Mouse (Mus musculus) heart, embryonic 10.5 days (tissue): Measurements from ENCODE around the gene Arid1b. TPM values are rescaled to one million over a fixed set of nuclear protein-coding genes. Genes with fewer than 3 reads are reported as not detected.
"Not testable (repeated sequence)": the region's sequence is repeated elsewhere in the genome, so short reads cannot be mapped to it uniquely, and the experiment has no call there.

Experiments
- DNase-seq: peaks from one replicate; pipeline ENCODE4 v3.0.0-alpha.2; 2017; ENCODE audit warnings: low spot score
- H3K27ac ChIP-seq: fragments of 300-500 bp; sonication (generic); 2 replicates; pipeline ENCODE4 v1.5.1; 2016; ENCODE audit warnings: mild to moderate bottlenecking
- H3K27me3 ChIP-seq: fragments of 300-500 bp; sonication (generic); 2 replicates; pipeline ENCODE4 v1.6.1; 2016; ENCODE audit warnings: mild to moderate bottlenecking; ENCODE audit not compliant: poor library complexity, insufficient read depth, severe bottlenecking
- H3K36me3 ChIP-seq: fragments of 300-500 bp; sonication (generic); 2 replicates; pipeline ENCODE4 v1.6.1; 2016; ENCODE audit warnings: mild to moderate bottlenecking, moderate library complexity
- H3K4me1 ChIP-seq: fragments of 300-500 bp; sonication (generic); 2 replicates; pipeline ENCODE4 v1.6.1; 2016; ENCODE audit warnings: mild to moderate bottlenecking
- H3K4me3 ChIP-seq: fragments of 300-500 bp; sonication (generic); 2 replicates; pipeline ENCODE4 v1.5.1; 2016; ENCODE audit warnings: mild to moderate bottlenecking, moderate library complexity
- H3K9me3 ChIP-seq: fragments of 300-500 bp; sonication (generic); 2 replicates; pipeline ENCODE4 v1.6.1; 2016; ENCODE audit warnings: mild to moderate bottlenecking, moderate library complexity
- WGBS: fragments of 180-500 bp; shearing (Covaris S2); methylation state at CpG from one replicate; pipeline ENCODE4 v1.1.7; 2016; 5-methylcytosine and 5-hydroxymethylcytosine counted together
- polyA plus RNA-seq: library from polyadenylated mRNA; unstranded; fragments of >200 nt; fragmentation: Nextera tagmentation; extraction: Ambion mirVana; gene quantifications from 2 replicates; pipeline ENCODE4 v1.2.1, GENCODE M21; 2016

Arid1b gene
- polyA plus RNA-seq, 1 experiment from 2014 or later, result 8.4 TPM

DNA sequence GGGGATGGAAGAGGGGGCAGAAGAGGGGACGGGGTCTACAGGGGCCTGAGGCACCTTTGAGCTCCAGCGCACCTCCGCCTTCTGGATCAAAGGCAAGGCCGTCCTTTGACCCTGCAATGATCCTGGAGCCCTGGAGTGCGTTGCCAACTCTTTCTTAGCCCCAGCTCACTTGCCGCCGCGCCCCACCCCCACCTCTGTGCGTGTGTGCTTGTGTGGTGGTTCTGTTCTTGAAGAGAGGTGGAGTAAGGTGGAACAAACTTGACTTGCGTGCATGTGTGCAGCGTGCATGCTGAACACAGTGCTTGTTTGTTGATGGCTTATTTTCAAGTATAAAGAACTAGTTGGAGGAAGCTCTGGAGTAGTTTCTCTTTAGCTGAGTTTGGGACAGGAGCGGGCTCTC lies 95.4 kb downstream of the Arid1b start:
- no peak for DNase-seq
- H3K9me3 ChIP-seq, result no peaks in the 10 kb centered on the region
- 16% methylated on average over 12 of the region's 12 CpGs for WGBS

GRCm38 (mm10) chr17:5091490-5091889 lies 97.4 kb downstream of the Arid1b start:
- Histone ChIP-seq H3K9me3 (no peaks in the 10 kb centered on the region), H3K4me1 (peaks cover 30% of the 10 kb centered on the region), H3K27me3 (peaks cover 49% of the 10 kb centered on the region), H3K4me3 (no peak overlapping the region), H3K36me3 (peaks cover 4% of the 10 kb centered on the region), H3K27ac (no peak overlapping the region; the same call in 1 of the 2 replicates)
- WGBS, result 85% methylated on average over 16 of the region's 16 CpGs
- DNase-seq, result no peak

More for the DNA sequence above, 95.4 kb downstream of the Arid1b start:
- Histone ChIP-seq H3K4me3 (peak overlapping the region; percentile 31), H3K27me3 (peaks cover 29% of the 10 kb centered on the region), H3K27ac (peak overlapping the region; percentile 36; the same call in 1 of the 2 replicates), H3K36me3 (peaks cover 4% of the 10 kb centered on the region), H3K4me1 (peaks cover 50% of the 10 kb centered on the region)

DNA sequence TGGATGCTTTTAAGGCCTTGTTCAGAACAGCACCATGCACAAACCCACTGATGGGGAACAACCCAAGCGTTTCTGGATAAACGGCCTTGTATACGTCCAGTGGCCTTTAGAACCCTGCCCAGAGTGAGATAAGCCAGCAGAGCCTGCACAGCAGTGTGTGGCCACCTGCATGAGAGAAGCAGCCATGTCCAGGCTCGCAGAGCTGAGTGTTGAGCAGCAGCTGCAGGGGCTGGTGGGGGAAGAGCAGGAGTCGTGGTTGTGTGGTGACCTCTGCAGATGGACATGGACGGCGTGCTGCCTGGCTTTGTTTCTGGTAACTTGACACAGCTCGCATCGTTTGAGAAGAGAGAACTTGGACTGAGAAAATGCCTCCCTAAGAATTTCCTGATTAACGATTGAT lies 97.8 kb downstream of the Arid1b start:
- H3K27me3 ChIP-seq, result peaks cover 53% of the 10 kb centered on the region
- 72% methylated on average over 10 of the region's 10 CpGs for WGBS
- DNase-seq, result no peak
- peaks cover 4% of the 10 kb centered on the region for H3K36me3 ChIP-seq
- no peak overlapping the region for H3K4me3 ChIP-seq
- no peak overlapping the region; the same call in 1 of the 2 replicates for H3K27ac ChIP-seq
- no peaks in the 10 kb centered on the region for H3K9me3 ChIP-seq
- peaks cover 29% of the 10 kb centered on the region for H3K4me1 ChIP-seq

DNA sequence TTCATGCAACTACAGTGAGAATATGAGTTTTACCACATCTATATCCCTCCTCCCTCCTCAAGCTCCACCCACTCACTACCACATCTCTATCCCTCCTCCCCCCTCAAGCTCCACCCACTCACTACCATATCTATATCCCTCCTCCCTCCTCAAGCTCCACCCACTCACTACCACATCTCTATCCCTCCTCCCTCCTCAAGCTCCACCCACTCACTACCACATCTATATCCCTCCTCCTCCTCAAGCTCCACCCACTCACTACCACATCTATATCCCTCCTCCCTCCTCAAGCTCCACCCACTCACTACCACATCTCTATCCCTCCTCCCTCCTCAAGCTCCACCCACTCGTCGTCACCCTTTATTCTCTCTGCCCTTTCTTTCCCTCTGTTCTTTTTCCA lies 99.2 kb downstream of the Arid1b start:
- Histone ChIP-seq H3K4me1 (peaks cover 42% of the 10 kb centered on the region), H3K27me3 (peaks cover 66% of the 10 kb centered on the region)
- not testable (repeated sequence) for H3K36me3 ChIP-seq, DNase-seq, H3K9me3 ChIP-seq, H3K4me3 ChIP-seq, H3K27ac ChIP-seq
- WGBS, result 64% methylated on average over 2 of the region's 2 CpGs

DNA sequence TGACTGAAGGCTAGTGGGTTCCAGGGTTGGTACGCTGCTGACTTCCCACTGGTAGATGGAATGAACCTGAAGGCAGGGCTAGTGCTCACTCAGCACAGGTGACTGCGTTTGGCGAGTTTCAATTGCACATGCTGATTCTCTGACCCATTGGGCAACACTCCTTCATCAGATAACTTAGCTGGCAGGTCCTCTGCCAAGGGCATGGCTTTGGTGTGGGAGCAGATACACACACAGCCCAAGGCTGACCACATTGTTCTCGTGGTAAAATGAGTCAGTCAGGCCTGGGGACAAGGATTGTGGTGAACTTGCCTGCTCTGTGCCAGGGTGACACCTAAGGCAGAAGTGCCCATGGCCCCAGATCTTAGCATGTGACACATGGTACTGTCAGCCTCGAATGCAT lies 100.5 kb downstream of the Arid1b start:
- no peak overlapping the region for H3K27ac ChIP-seq
- H3K36me3 ChIP-seq, result peaks cover 4% of the 10 kb centered on the region
- H3K4me1 ChIP-seq, result peaks cover 50% of the 10 kb centered on the region
- no peak for DNase-seq
- H3K27me3 ChIP-seq, result peaks cover 66% of the 10 kb centered on the region
- 85% methylated on average over 5 of the region's 5 CpGs for WGBS
- H3K4me3 ChIP-seq, result no peak overlapping the region
- H3K9me3 ChIP-seq, result no peaks in the 10 kb centered on the region

DNA sequence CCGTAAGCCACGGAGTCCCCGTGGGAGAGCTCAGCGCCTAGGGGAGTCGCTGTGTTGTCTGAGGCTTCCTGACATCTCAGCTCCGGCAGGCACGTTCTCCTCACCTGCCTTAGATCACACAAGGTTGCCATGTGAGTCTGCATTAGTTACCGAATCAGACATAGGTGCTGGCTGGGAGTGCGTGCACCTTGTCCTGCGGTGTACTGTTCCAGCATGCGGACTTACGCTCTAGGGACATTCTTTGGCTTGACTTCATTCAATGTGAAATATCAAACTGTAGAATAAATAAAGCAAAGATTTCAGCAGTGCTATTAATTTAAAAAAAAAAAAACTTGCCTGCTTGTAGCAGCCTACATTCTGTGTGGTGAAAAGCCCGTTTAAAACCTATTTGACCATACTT lies 101.6 kb downstream of the Arid1b start:
- 89% methylated on average over 13 of the region's 13 CpGs for WGBS
- peaks cover 4% of the 10 kb centered on the region for H3K36me3 ChIP-seq
- H3K4me1 ChIP-seq, result peaks cover 56% of the 10 kb centered on the region

DNA sequence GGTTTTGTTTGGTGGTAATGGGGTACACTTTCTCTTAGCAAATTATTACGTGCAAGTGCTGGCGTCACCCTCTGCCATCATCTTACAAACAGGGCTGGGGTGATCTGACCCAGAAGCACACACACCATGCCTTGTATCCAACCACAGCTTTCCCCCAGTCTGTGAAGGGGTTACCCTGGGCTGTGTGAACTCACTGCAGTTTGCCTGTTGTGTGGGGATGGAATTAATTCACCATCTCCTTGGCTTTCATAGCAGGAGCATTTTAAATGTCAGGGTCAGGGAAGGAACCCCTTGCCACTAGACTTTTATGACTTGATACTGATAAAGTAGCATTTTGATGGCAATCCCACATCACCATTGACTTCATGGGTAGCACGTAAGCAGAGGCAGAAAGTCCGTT lies 102.9 kb downstream of the Arid1b start:
- Histone ChIP-seq H3K27ac (no peak overlapping the region), H3K4me3 (no peak overlapping the region), H3K9me3 (no peaks in the 10 kb centered on the region), H3K4me1 (peaks cover 59% of the 10 kb centered on the region), H3K36me3 (no peaks in the 10 kb centered on the region), H3K27me3 (peaks cover 67% of the 10 kb centered on the region)
- 97% methylated on average over 4 of the region's 4 CpGs for WGBS
- DNase-seq, result no peak

More for the DNA sequence above, 101.6 kb downstream of the Arid1b start:
- H3K4me3 ChIP-seq, result no peak overlapping the region
- H3K9me3 ChIP-seq, result no peaks in the 10 kb centered on the region
- peaks cover 70% of the 10 kb centered on the region for H3K27me3 ChIP-seq
- no peak for DNase-seq
- no peak overlapping the region for H3K27ac ChIP-seq

DNA sequence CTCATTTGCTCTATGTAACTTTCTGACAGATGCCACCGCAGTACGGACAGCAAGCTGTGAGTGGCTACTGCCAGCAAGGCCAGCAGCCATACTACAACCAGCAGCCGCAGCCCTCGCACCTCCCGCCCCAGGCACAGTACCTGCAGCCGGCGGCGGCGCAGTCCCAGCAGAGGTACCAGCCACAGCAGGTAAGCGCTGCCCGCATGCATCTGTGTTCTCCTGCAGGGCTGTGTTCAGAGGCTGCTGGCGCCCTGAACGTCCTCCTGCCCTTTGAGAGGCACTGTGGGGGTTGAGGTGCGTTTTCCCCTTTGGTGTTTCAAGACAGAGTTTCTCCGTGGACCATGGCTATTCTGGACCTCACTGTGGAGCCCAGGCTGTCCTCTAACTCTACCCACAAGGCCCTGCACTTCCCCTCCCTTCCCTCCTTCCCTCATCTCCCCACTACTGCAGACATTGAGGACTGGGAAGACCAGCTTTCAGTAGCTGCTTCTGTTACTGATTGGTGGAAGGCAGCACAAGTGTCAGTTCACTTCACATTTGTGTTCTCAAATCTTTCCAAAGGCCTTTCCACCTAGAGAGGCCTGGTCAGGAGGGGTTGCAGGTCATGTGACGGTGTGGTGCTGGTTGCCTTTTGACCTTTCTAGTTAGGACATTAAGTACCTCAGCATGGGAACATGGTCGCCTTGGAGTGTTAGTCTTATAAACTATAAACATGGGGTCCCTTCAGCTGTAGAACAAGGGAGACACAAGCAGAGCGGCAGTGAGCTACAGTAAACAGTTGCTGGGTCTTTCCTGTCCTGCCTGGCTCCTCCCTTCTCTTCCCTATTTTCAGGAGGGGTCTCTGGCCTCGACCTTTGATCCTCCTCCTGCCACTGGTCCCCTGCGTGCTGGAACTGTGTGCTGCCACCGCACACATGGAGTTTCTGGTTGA lies 103.7 kb downstream of the Arid1b start:
- no peak for DNase-seq
- no peak overlapping the region for H3K4me3 ChIP-seq
- 68% methylated on average over 21 of the region's 21 CpGs for WGBS
- H3K27me3 ChIP-seq, result peaks cover 59% of the 10 kb centered on the region
- H3K4me1 ChIP-seq, result peaks cover 55% of the 10 kb centered on the region
- peak overlapping the region; percentile 79 for H3K27ac ChIP-seq
- H3K36me3 ChIP-seq, result no peaks in the 10 kb centered on the region
- no peaks in the 10 kb centered on the region for H3K9me3 ChIP-seq

- Histone ChIP-seq H3K27ac (peak overlapping the region; percentile 79; the same call in 1 of the 2 replicates), H3K4me3 (peak overlapping the region; percentile 18; the same call in 1 of the 2 replicates), H3K27me3 (peaks cover 53% of the 10 kb centered on the region), H3K4me1 (peaks cover 54% of the 10 kb centered on the region), H3K36me3 (no peaks in the 10 kb centered on the region), H3K9me3 (no peaks in the 10 kb centered on the region)
- DNase-seq, result no peak
- WGBS, result 31% methylated on average over 7 of the region's 7 CpGs
Measured at GRCm38 (mm10) chr17:5098727-5099126, 104.6 kb downstream of the Arid1b start.

DNA sequence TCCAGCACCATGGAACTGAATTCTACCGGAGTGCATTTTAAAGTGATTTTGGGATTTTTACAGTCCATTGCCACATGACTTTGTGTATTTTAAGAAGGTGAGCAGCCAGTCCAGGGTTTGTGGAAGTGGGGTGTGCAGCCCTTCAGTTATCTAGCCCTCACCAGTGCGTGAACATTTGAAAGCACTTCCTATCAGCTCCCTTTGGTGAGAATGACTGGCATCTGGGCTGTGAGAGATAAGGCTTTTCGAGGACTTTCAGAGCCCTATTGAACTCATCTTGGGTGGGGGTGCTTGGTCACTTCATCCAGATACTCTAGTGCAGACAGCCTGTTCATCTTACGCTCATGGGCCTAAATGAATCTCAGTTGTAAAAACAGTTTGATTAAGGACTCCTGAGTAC lies 105.1 kb downstream of the Arid1b start:
- peak overlapping the region; percentile 18; the same call in 1 of the 2 replicates for H3K4me3 ChIP-seq
- H3K9me3 ChIP-seq, result no peaks in the 10 kb centered on the region

DNA sequence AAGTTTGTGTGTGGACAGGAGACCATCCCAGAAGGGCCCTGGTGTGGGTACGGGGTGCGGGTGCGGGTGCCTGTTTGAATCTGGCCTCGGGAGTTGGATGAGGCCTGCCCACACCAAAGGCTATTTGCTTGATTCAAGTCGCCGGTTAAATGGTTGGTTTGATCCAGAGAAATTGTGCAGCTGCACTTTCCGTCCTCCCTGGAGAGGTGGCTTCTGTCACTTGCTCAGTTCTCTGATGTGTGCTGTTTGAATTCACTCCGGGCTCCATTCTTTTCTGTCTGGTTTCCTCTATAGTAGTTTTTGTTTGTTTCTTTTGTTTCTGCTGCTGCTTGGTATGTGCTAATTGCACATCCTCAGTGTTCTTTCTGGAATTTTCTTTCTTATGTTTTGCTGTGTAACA lies 107.0 kb downstream of the Arid1b start:
- peaks cover 64% of the 10 kb centered on the region for H3K4me1 ChIP-seq
- 86% methylated on average over 8 of the region's 8 CpGs for WGBS

More for the DNA sequence above, 105.1 kb downstream of the Arid1b start:
- H3K36me3 ChIP-seq, result no peaks in the 10 kb centered on the region
- WGBS, result 14% methylated on average over 4 of the region's 4 CpGs
- H3K4me1 ChIP-seq, result peaks cover 54% of the 10 kb centered on the region
- H3K27me3 ChIP-seq, result peaks cover 54% of the 10 kb centered on the region
- H3K27ac ChIP-seq, result peak overlapping the region; percentile 79; the same call in 1 of the 2 replicates
- DNase-seq, result peak; percentile 94

DNA sequence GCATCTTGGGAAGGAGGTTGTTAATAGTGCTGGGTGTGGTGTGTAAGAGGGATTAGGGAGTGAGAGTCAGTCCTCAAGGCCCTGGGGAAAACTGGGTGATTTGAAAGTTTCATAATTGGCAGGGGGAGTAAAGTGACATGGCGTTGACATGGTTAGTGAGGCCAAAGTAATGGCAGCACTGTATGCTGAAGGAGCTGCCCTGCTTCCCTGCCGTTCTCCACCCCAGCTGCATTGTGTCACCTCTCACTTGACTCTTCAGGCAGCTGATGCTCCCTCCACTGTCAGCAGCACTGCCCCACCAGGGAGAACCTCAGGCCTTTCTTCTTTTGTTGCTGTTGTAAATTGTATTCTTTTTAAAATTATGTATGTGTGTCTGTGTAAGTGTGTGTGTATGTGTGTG lies 107.8 kb downstream of the Arid1b start:
- no peak for DNase-seq
- H3K27ac ChIP-seq, result no peak overlapping the region; the same call in 1 of the 2 replicates

More for the DNA sequence above, 107.0 kb downstream of the Arid1b start:
- Histone ChIP-seq H3K27ac (no peak overlapping the region), H3K36me3 (no peaks in the 10 kb centered on the region), H3K27me3 (peaks cover 48% of the 10 kb centered on the region), H3K4me3 (no peak overlapping the region), H3K9me3 (no peaks in the 10 kb centered on the region)
- no peak for DNase-seq

DNA sequence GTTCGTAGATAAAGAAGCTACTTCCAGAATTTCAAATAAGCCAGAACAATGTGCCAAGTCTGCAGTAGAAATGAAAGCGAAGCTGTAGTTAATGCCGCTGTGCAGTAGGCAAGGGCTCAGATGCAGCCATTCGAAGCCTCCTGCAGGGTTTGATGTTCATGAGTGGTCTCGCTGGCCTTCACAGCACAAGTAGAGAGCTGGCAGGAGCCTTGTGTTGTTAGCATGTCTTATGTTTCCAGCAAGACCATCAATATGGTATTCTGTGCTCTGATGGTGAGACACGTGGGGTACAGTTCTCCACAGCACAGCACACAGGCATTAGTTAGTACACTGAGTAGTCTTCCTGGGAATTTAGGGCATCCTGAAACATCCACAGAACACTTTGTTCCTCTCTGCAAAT lies 111.6 kb downstream of the Arid1b start:
- Histone ChIP-seq H3K36me3 (no peaks in the 10 kb centered on the region), H3K27ac (no peak overlapping the region), H3K27me3 (peaks cover 30% of the 10 kb centered on the region; the same call in 1 of the 2 replicates), H3K4me3 (no peak overlapping the region), H3K9me3 (no peaks in the 10 kb centered on the region), H3K4me1 (peaks cover 49% of the 10 kb centered on the region)
- DNase-seq, result no peak
- WGBS, result 88% methylated on average over 6 of the region's 6 CpGs

More for the DNA sequence above, 107.8 kb downstream of the Arid1b start:
- Histone ChIP-seq H3K9me3 (no peaks in the 10 kb centered on the region), H3K27me3 (peaks cover 47% of the 10 kb centered on the region), H3K4me1 (peaks cover 67% of the 10 kb centered on the region), H3K4me3 (no peak overlapping the region), H3K36me3 (no peaks in the 10 kb centered on the region)
- 36% methylated on average over 2 of the region's 2 CpGs for WGBS
